Mouse (Mus musculus): Measurements from ENCODE around the gene Ccdc141.

Gene Ccdc141

GRCm38 (mm10) chr2:76977650-76978049, 192.8 kb downstream of the Ccdc141 start:
- DNase-seq (ENCODE audit: low spot score in 2 of 2), result no peak

- DNase-seq (ENCODE audit: low spot score in 2 of 2), result no peak
These were observed 198.4 kb downstream of the Ccdc141 start for GRCm38 (mm10) chr2:76972051-76972450.

GRCm38 (mm10) chr2:76971069-76971468, 199.4 kb downstream of the Ccdc141 start:
- DNase-seq (ENCODE audit: low spot score in 2 of 2), result no peak

- no peak for DNase-seq (ENCODE audit: low spot score in 2 of 2)
These were observed 199.8 kb downstream of the Ccdc141 start for GRCm38 (mm10) chr2:76970669-76971068.

- no peak for DNase-seq (ENCODE audit: low spot score in 2 of 2)
These were observed 200.2 kb downstream of the Ccdc141 start for GRCm38 (mm10) chr2:76970204-76970603.

- no peak for DNase-seq (ENCODE audit: low spot score in 2 of 2)
These were observed 200.8 kb downstream of the Ccdc141 start for GRCm38 (mm10) chr2:76969637-76970036.

GRCm38 (mm10) chr2:76968919-76969318, 201.5 kb downstream of the Ccdc141 start:
- peak; percentile 13 to 52 for DNase-seq (ENCODE audit: low spot score in 2 of 2)

- no peak for DNase-seq (ENCODE audit: low spot score in 2 of 2)
These were observed 203.9 kb downstream of the Ccdc141 start for GRCm38 (mm10) chr2:76966582-76966981.

- DNase-seq (ENCODE audit: low spot score in 2 of 2), result no peak
These were observed 204.4 kb downstream of the Ccdc141 start for GRCm38 (mm10) chr2:76966013-76966412.

GRCm38 (mm10) chr2:76965542-76965941, 204.9 kb downstream of the Ccdc141 start:
- DNase-seq (ENCODE audit: low spot score in 2 of 2), result no peak

- DNase-seq (ENCODE audit: low spot score in 2 of 2), result no peak
These were observed 208.4 kb downstream of the Ccdc141 start for GRCm38 (mm10) chr2:76962045-76962432.

- DNase-seq (ENCODE audit: low spot score in 2 of 2), result no peak
These were observed 208.9 kb downstream of the Ccdc141 start for GRCm38 (mm10) chr2:76961420-76962044.
